Mouse (Mus musculus) E14TG2a.4 (cell line): Measurements from ENCODE around the gene Mesp1.

Experiments
- H3K27me3 ChIP-seq: 2 replicates; pipeline ENCODE4 v1.6.1; 2014; ENCODE audit warnings: low read length, control low read depth; ENCODE audit not compliant: insufficient read depth
- H3K36me3 ChIP-seq: 2 replicates; pipeline ENCODE4 v1.6.1; 2014; ENCODE audit warnings: low read length, control low read depth; ENCODE audit not compliant: insufficient read depth
- H3K4me1 ChIP-seq: replicated peaks from 2 replicates; pipeline ENCODE4 v1.6.1; 2014; ENCODE audit warnings: low read depth, low read length, control low read depth
- H3K4me3 ChIP-seq: replicated peaks from 2 replicates; pipeline ENCODE4 v1.5.1; 2014; ENCODE audit warnings: mild to moderate bottlenecking, low read length
- H3K9me3 ChIP-seq: 2 replicates; pipeline ENCODE4 v1.6.1; 2014; ENCODE audit warnings: low read length, control low read depth
- CTCF ChIP-seq: conservative IDR thresholded peaks from 2 replicates; pipeline ENCODE4 v1.5.1; 2014; ENCODE audit warnings: low read length
- NANOG ChIP-seq: IDR thresholded peaks from 2 replicates; pipeline ENCODE4 v1.6.1; 2014; ENCODE audit warnings: borderline replicate concordance, low read length, mixed read lengths
- POU5F1 ChIP-seq: IDR thresholded peaks from 2 replicates; pipeline ENCODE4 v1.6.1; 2014; ENCODE audit warnings: low read length, borderline replicate concordance

The Mesp1 gene

GRCm38 (mm10) chr7:79819996-79820395 is 26.4 kb upstream of the Mesp1 start:
- Histone ChIP-seq H3K9me3 (no peaks in the 10 kb centered on the region), H3K4me1 (peaks cover 65% of the 10 kb centered on the region), H3K27me3 (0 out of 2 replicates have a peak, but pooled peaks cover 6% of the 10 kb centered on the region), H3K36me3 (no peaks in the 10 kb centered on the region), H3K4me3 (peak overlapping the region; percentile 35; the same call in 1 of the 2 replicates)
- TF ChIP-seq POU5F1 (no peak), CTCF (no peak), NANOG (no peak)

GRCm38 (mm10) chr7:79819515-79819914 is 25.9 kb upstream of the Mesp1 start:
- H3K4me1 ChIP-seq: peaks cover 70% of the 10 kb centered on the region
- no peaks in the 10 kb centered on the region for H3K9me3 ChIP-seq
- TF ChIP-seq CTCF: no peak
- no peak for TF ChIP-seq POU5F1
- no peak for TF ChIP-seq NANOG
- 0 out of 2 replicates have a peak, but pooled peaks cover 6% of the 10 kb centered on the region for H3K27me3 ChIP-seq
- H3K4me3 ChIP-seq: peak overlapping the region; percentile 35; the same call in 1 of the 2 replicates
- no peaks in the 10 kb centered on the region for H3K36me3 ChIP-seq

GRCm38 (mm10) chr7:79818321-79818720 is 24.7 kb upstream of the Mesp1 start:
- no peaks in the 10 kb centered on the region for H3K9me3 ChIP-seq
- TF ChIP-seq CTCF (no peak), POU5F1 (peak; percentile 70; the same call in 1 of the 2 replicates)
- H3K36me3 ChIP-seq: no peaks in the 10 kb centered on the region
- peaks cover 76% of the 10 kb centered on the region for H3K4me1 ChIP-seq
- peak overlapping the region; percentile 30 for H3K4me3 ChIP-seq
- 0 out of 2 replicates have a peak, but pooled peaks cover 9% of the 10 kb centered on the region for H3K27me3 ChIP-seq

- Histone ChIP-seq H3K36me3 (no peaks in the 10 kb centered on the region), H3K27me3 (peaks cover 48% of the 10 kb centered on the region), H3K4me1 (peaks cover 57% of the 10 kb centered on the region), H3K4me3 (no peak overlapping the region), H3K9me3 (no peaks in the 10 kb centered on the region; the same call in 1 of the 2 replicates)
- TF ChIP-seq NANOG (no peak), CTCF (no peak), POU5F1 (no peak)
Observed at GRCm38 (mm10) chr7:79813409-79813808, 19.8 kb upstream of the Mesp1 start.

DNA sequence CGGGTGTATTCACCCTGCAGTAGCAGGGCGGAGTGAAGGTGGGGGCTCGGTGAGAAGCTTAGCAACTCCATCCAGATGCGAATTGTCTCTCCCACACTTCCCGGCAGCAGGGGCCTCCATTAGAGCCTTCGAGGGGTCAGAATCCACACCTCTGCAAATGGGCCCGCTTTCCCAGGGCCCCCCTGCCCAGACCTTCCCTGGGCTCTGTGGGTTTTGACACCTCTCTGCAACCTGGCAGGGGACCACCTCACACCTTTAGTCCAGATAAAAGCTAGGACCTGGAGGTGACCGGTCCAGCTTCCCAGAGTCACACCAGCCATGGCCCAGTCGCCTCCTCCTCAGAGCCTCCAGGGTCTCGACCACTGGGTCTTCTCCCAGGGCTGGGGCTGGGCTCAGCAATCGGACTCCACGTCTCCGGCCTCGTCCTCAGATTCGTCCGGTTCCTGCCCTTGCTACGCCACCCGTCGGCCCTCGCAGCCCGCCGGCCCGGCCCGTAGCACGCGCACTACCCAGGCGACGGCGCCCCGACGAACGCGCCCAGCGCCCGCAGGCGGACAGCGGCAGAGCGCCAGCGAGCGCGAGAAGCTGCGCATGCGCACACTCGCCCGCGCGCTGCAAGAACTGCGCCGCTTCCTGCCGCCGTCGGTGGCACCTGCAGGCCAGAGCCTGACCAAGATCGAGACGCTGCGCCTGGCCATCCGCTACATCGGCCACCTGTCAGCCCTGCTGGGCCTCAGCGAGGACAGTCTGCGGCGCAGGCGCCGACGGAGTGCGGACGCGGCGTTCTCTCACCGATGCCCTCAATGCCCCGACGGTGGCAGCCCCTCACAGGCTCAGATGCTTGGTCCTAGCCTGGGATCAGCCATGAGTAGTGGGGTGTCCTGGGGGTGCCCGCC is 17.3 kb upstream of the Mesp1 start, which contains the start of gene Mesp2:
Gene Mesp2, plus strand, starts transcription at position 117 of the 896 bp plus-strand sequence.
- Histone ChIP-seq H3K27me3 (peaks cover 50% of the 10 kb centered on the region), H3K9me3 (no peaks in the 10 kb centered on the region; the same call in 1 of the 2 replicates), H3K4me1 (peaks cover 36% of the 10 kb centered on the region), H3K4me3 (peak within 1 kb of the TSS; percentile 72), H3K36me3 (no peaks in the 10 kb centered on the region)
- TF ChIP-seq NANOG: no peak
- TF ChIP-seq POU5F1: no peak
- no peak for TF ChIP-seq CTCF

DNA sequence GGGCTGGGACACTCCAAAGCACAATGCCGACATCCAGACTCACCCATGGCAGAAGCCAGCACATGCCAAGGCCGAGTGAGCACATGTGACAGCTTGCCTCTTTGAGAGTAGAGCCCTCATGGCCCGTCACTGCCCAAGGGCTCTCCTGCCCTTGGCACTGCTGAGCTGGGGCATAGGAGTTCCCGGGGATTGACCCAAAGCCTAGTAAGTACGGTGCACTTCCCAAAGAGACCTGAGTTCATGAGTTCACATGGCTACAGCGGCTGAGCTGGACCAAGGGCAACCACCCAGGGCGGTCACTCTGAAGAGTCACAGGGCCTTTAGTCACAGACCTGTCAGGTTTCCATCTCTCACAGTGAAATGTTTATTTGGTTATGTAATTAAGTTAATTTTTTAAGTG is 15.0 kb upstream of the Mesp1 start:
- Histone ChIP-seq H3K4me1 (peaks cover 24% of the 10 kb centered on the region), H3K27me3 (peaks cover 56% of the 10 kb centered on the region), H3K4me3 (no peak overlapping the region), H3K36me3 (no peaks in the 10 kb centered on the region), H3K9me3 (no peaks in the 10 kb centered on the region; the same call in 1 of the 2 replicates)
- no peak for TF ChIP-seq NANOG

- TF ChIP-seq POU5F1: no peak
- TF ChIP-seq CTCF: no peak
- H3K36me3 ChIP-seq: no peaks in the 10 kb centered on the region
- peaks cover 45% of the 10 kb centered on the region for H3K27me3 ChIP-seq
- no peak overlapping the region for H3K4me3 ChIP-seq
- no peaks in the 10 kb centered on the region; the same call in 1 of the 2 replicates for H3K9me3 ChIP-seq
- peaks cover 14% of the 10 kb centered on the region for H3K4me1 ChIP-seq
Observed at GRCm38 (mm10) chr7:79803887-79804286, 10.3 kb upstream of the Mesp1 start.

DNA sequence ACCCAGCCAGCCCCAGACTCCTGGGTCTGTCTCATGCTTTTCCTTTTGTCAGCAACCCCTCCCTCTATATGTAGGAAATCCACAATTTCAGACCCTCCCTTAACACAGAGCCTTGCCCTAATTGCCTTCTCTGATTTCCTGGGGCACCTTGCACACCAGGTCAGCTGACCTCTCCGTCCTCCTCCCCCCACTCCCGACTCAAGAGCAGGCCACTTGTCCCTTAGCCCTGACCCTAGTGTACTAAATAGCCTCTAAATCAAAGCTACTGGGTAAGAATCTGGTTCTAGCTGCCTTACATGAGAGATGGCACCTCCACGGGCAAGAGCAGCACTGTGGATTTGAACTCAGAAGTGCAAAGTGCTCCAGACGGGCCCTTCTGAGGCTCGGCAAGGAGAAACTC is 8.4 kb upstream of the Mesp1 start:
- Histone ChIP-seq H3K4me1 (peaks cover 16% of the 10 kb centered on the region), H3K27me3 (peaks cover 51% of the 10 kb centered on the region), H3K36me3 (no peaks in the 10 kb centered on the region), H3K4me3 (no peak overlapping the region), H3K9me3 (no peaks in the 10 kb centered on the region)
- TF ChIP-seq CTCF: no peak
- TF ChIP-seq NANOG: no peak
- TF ChIP-seq POU5F1: no peak

DNA sequence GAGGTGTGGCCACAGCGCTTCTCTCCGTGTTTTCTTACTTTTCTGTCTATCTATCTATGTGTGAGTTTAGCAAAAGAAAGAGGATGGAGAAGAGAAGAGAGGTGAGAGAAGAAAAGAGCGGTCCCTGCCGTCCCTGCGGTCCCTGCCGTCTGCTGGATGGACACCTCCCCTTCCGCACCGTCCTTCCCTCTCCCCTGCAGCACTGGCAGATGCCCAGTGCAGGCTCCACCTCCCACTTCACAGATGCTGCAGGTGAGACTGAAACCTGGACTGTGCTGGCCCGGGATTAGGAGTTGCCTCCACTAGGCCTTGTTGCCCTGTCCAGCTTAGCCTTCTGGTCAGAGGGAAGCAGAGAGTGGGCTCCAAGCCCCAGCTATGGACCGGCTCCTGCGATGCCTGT is 7.8 kb upstream of the Mesp1 start:
- Histone ChIP-seq H3K4me3 (no peak overlapping the region), H3K4me1 (peaks cover 16% of the 10 kb centered on the region), H3K9me3 (no peaks in the 10 kb centered on the region), H3K36me3 (no peaks in the 10 kb centered on the region), H3K27me3 (peaks cover 53% of the 10 kb centered on the region)
- TF ChIP-seq POU5F1 (no peak), NANOG (no peak), CTCF (no peak)
